Mouse (Mus musculus): ENCODE results near the gene Tll2. TPM values are rescaled to one million over a fixed set of nuclear protein-coding genes. Genes with fewer than 3 reads are reported as not detected.

Gene Tll2
- polyA plus RNA-seq, 1 experiment from 2014 or later, result 0.95 TPM

- no peak for DNase-seq (ENCODE audit: low spot score)
- Histone ChIP-seq H3K4me1 (replicated peaks; ENCODE audit: control insufficient read depth, insufficient read depth, low read length) (no peaks in the 10 kb centered on the region; the same call in 1 of the 2 replicates), H3K36me3 (ENCODE audit: control insufficient read depth, insufficient read depth, low read length) (no peaks in the 10 kb centered on the region), H3K4me3 (ENCODE audit: low read depth, low read length) (no peak within 1 kb of the TSS), H3K27me3 (ENCODE audit: control insufficient read depth, insufficient read depth, low read length) (no peaks in the 10 kb centered on the region; the same call in 1 of the 2 replicates), H3K27ac (ENCODE audit: low read depth, low read length) (no peak within 1 kb of the TSS), H3K9ac (ENCODE audit: low read length) (no peak within 1 kb of the TSS), H3K4me2 (ENCODE audit: low read depth, low read length, severe bottlenecking) (no peak within 1 kb of the TSS), H3K9me3 (ENCODE audit: control insufficient read depth, low read length) (no peaks in the 10 kb centered on the region)
- 83% methylated on average over 3 of the region's 3 CpGs for WGBS
- no peak for ATAC-seq (replicated peaks; ENCODE audit: low FRiP score)
Observed at GRCm38 (mm10) chr19:41076906-41077305, 129.7 kb downstream of the Tll2 start, which contains the start of gene Opalin. Gene Opalin, minus strand, starts transcription at chr19:41077113.

- Histone ChIP-seq H3K4me3 (ENCODE audit: low read depth, low read length) (no peak overlapping the region), H3K9me3 (ENCODE audit: control insufficient read depth, low read length) (no peaks in the 10 kb centered on the region), H3K36me3 (ENCODE audit: control insufficient read depth, insufficient read depth, low read length) (no peaks in the 10 kb centered on the region), H3K4me1 (replicated peaks; ENCODE audit: control insufficient read depth, insufficient read depth, low read length) (no peaks in the 10 kb centered on the region), H3K4me2 (ENCODE audit: low read depth, low read length, severe bottlenecking) (no peak overlapping the region), H3K9ac (ENCODE audit: low read length) (no peak overlapping the region), H3K27ac (ENCODE audit: low read depth, low read length) (no peak overlapping the region), H3K27me3 (ENCODE audit: control insufficient read depth, insufficient read depth, low read length) (no peaks in the 10 kb centered on the region)
- DNase-seq (ENCODE audit: low spot score) (peak; percentile 42), ATAC-seq (replicated peaks; ENCODE audit: low FRiP score) (no peak)
- WGBS, result 89% methylated on average over 14 of the region's 14 CpGs
Observed at GRCm38 (mm10) chr19:41073746-41074455, 132.7 kb downstream of the Tll2 start.

- peak; percentile 95 for DNase-seq (ENCODE audit: low spot score)
- H3K4me2 ChIP-seq (ENCODE audit: low read depth, low read length, severe bottlenecking), result no peak overlapping the region
- H3K27me3 ChIP-seq (ENCODE audit: control insufficient read depth, insufficient read depth, low read length), result no peaks in the 10 kb centered on the region
- H3K9ac ChIP-seq (ENCODE audit: low read length), result no peak overlapping the region
- no peaks in the 10 kb centered on the region for H3K4me1 ChIP-seq (replicated peaks; ENCODE audit: control insufficient read depth, insufficient read depth, low read length)
- 7% methylated on average over 8 of the region's 8 CpGs for WGBS
- H3K27ac ChIP-seq (ENCODE audit: low read depth, low read length), result no peak overlapping the region
- H3K9me3 ChIP-seq (ENCODE audit: control insufficient read depth, low read length), result no peaks in the 10 kb centered on the region
- H3K36me3 ChIP-seq (ENCODE audit: control insufficient read depth, insufficient read depth, low read length), result no peaks in the 10 kb centered on the region
- no peak for ATAC-seq (replicated peaks; ENCODE audit: low FRiP score)
- H3K4me3 ChIP-seq (ENCODE audit: low read depth, low read length), result no peak overlapping the region
Observed at GRCm38 (mm10) chr19:41071500-41071899, 135.1 kb downstream of the Tll2 start.

- Histone ChIP-seq H3K27ac (ENCODE audit: low read depth, low read length) (no peak overlapping the region), H3K4me1 (replicated peaks; ENCODE audit: control insufficient read depth, insufficient read depth, low read length) (no peaks in the 10 kb centered on the region), H3K36me3 (ENCODE audit: control insufficient read depth, insufficient read depth, low read length) (no peaks in the 10 kb centered on the region), H3K9me3 (ENCODE audit: control insufficient read depth, low read length) (no peaks in the 10 kb centered on the region), H3K9ac (ENCODE audit: low read length) (no peak overlapping the region), H3K27me3 (ENCODE audit: control insufficient read depth, insufficient read depth, low read length) (no peaks in the 10 kb centered on the region), H3K4me3 (ENCODE audit: low read depth, low read length) (no peak overlapping the region), H3K4me2 (ENCODE audit: low read depth, low read length, severe bottlenecking) (no peak overlapping the region)
- 72% methylated on average over 4 of the region's 4 CpGs for WGBS
- DNase-seq (ENCODE audit: low spot score) (no peak), ATAC-seq (replicated peaks; ENCODE audit: low FRiP score) (no peak)
Observed at GRCm38 (mm10) chr19:41054702-41055101, 151.9 kb downstream of the Tll2 start.

GRCm38 (mm10) chr19:41053530-41053929 is 153.1 kb downstream of the Tll2 start:
- no peaks in the 10 kb centered on the region for H3K27me3 ChIP-seq (ENCODE audit: control insufficient read depth, insufficient read depth, low read length)
- H3K4me3 ChIP-seq (ENCODE audit: low read depth, low read length), result no peak overlapping the region
- H3K9ac ChIP-seq (ENCODE audit: low read length), result no peak overlapping the region
- DNase-seq (ENCODE audit: low spot score) (no peak), ATAC-seq (replicated peaks; ENCODE audit: low FRiP score) (no peak)
- H3K27ac ChIP-seq (ENCODE audit: low read depth, low read length), result no peak overlapping the region
- H3K4me2 ChIP-seq (ENCODE audit: low read depth, low read length, severe bottlenecking), result no peak overlapping the region
- H3K4me1 ChIP-seq (replicated peaks; ENCODE audit: control insufficient read depth, insufficient read depth, low read length), result no peaks in the 10 kb centered on the region
- no peaks in the 10 kb centered on the region for H3K36me3 ChIP-seq (ENCODE audit: control insufficient read depth, insufficient read depth, low read length)
- no peaks in the 10 kb centered on the region for H3K9me3 ChIP-seq (ENCODE audit: control insufficient read depth, low read length)
- 35% methylated on average over 10 of the region's 10 CpGs for WGBS

GRCm38 (mm10) chr19:41052247-41052646 is 154.4 kb downstream of the Tll2 start:
- Histone ChIP-seq H3K36me3 (ENCODE audit: control insufficient read depth, insufficient read depth, low read length) (no peaks in the 10 kb centered on the region), H3K9me3 (ENCODE audit: control insufficient read depth, low read length) (no peaks in the 10 kb centered on the region), H3K9ac (ENCODE audit: low read length) (no peak overlapping the region), H3K4me3 (ENCODE audit: low read depth, low read length) (no peak overlapping the region), H3K4me2 (ENCODE audit: low read depth, low read length, severe bottlenecking) (no peak overlapping the region), H3K4me1 (replicated peaks; ENCODE audit: control insufficient read depth, insufficient read depth, low read length) (no peaks in the 10 kb centered on the region), H3K27me3 (ENCODE audit: control insufficient read depth, insufficient read depth, low read length) (no peaks in the 10 kb centered on the region), H3K27ac (ENCODE audit: low read depth, low read length) (no peak overlapping the region)
- DNase-seq (ENCODE audit: low spot score), result no peak
- WGBS, result 73% methylated on average over 5 of the region's 5 CpGs
- ATAC-seq (replicated peaks; ENCODE audit: low FRiP score), result no peak

GRCm38 (mm10) chr19:41051714-41052113 is 154.9 kb downstream of the Tll2 start:
- no peaks in the 10 kb centered on the region for H3K9me3 ChIP-seq (ENCODE audit: control insufficient read depth, low read length)
- 58% methylated on average over 1 of the region's 1 CpGs for WGBS
- H3K4me3 ChIP-seq (ENCODE audit: low read depth, low read length), result no peak overlapping the region
- H3K27me3 ChIP-seq (ENCODE audit: control insufficient read depth, insufficient read depth, low read length), result no peaks in the 10 kb centered on the region
- H3K4me2 ChIP-seq (ENCODE audit: low read depth, low read length, severe bottlenecking), result no peak overlapping the region
- H3K27ac ChIP-seq (ENCODE audit: low read depth, low read length), result no peak overlapping the region
- DNase-seq (ENCODE audit: low spot score), result no peak
- H3K4me1 ChIP-seq (replicated peaks; ENCODE audit: control insufficient read depth, insufficient read depth, low read length), result no peaks in the 10 kb centered on the region
- H3K36me3 ChIP-seq (ENCODE audit: control insufficient read depth, insufficient read depth, low read length), result no peaks in the 10 kb centered on the region
- ATAC-seq (replicated peaks; ENCODE audit: low FRiP score), result no peak
- no peak overlapping the region for H3K9ac ChIP-seq (ENCODE audit: low read length)

GRCm38 (mm10) chr19:41048187-41048559 is 158.5 kb downstream of the Tll2 start:
- WGBS, result 89% methylated on average over 3 of the region's 3 CpGs
- H3K4me1 ChIP-seq (replicated peaks; ENCODE audit: control insufficient read depth, insufficient read depth, low read length), result no peaks in the 10 kb centered on the region
- H3K27me3 ChIP-seq (ENCODE audit: control insufficient read depth, insufficient read depth, low read length), result no peaks in the 10 kb centered on the region
- DNase-seq (ENCODE audit: low spot score), result no peak
- H3K9ac ChIP-seq (ENCODE audit: low read length), result no peak overlapping the region
- ATAC-seq (replicated peaks; ENCODE audit: low FRiP score), result no peak
- H3K9me3 ChIP-seq (ENCODE audit: control insufficient read depth, low read length), result no peaks in the 10 kb centered on the region
- H3K4me3 ChIP-seq (ENCODE audit: low read depth, low read length), result no peak overlapping the region
- no peaks in the 10 kb centered on the region for H3K36me3 ChIP-seq (ENCODE audit: control insufficient read depth, insufficient read depth, low read length)
- H3K4me2 ChIP-seq (ENCODE audit: low read depth, low read length, severe bottlenecking), result no peak overlapping the region
- no peak overlapping the region for H3K27ac ChIP-seq (ENCODE audit: low read depth, low read length)
